Mouse (Mus musculus) lung, adult 2 months (tissue): ENCODE data around the gene Lrrc74b. TPM values are rescaled to one million over a fixed set of nuclear protein-coding genes. Genes with fewer than 3 reads are reported as not detected.

ENCODE experiments used
- DNase-seq: peaks from one replicate; pipeline ENCODE4 v3.0.0; 2022
- H3K4me1 ChIP-seq: fragments of 200-500 bp; 2 replicates; pipeline ENCODE4 v1.6.1; 2011; ENCODE audit warnings: low read length; ENCODE audit not compliant: control insufficient read depth, insufficient read depth
- H3K4me3 ChIP-seq: fragments of 200-500 bp; replicated peaks from 2 replicates; pipeline ENCODE3; 2011; ENCODE audit warnings: low read depth, mild to moderate bottlenecking, control low read depth, low read length; ENCODE audit errors: extremely low read depth
- CTCF ChIP-seq: fragments of 200-500 bp; IDR thresholded peaks from 2 replicates; pipeline ENCODE4 v1.5.1; 2011; ENCODE audit warnings: mild to moderate bottlenecking, low read length, control low read depth; ENCODE audit not compliant: insufficient read depth
- POLR2A ChIP-seq: fragments of 200-500 bp; IDR thresholded peaks from 2 replicates; pipeline ENCODE4 v1.6.1; 2011; ENCODE audit warnings: low read depth, mild to moderate bottlenecking, control low read depth, low read length, borderline replicate concordance; ENCODE audit errors: extremely low read depth
- WGBS: fragments of 180-500 bp; shearing (Covaris S2); methylation state at CpG from one replicate; pipeline ENCODE4 v1.1.7; 2018; 5-methylcytosine and 5-hydroxymethylcytosine counted together
- polyA plus RNA-seq: library from polyadenylated mRNA; depleted of rRNA; stranded (reverse); fragments of >200 nt; gene quantifications from 2 replicates; pipeline ENCODE4 v1.2.3, GENCODE M21; 2012; rRNA removed

The Lrrc74b gene
- 7.3 and 9.5 TPM in 2 replicates for polyA plus RNA-seq

DNA sequence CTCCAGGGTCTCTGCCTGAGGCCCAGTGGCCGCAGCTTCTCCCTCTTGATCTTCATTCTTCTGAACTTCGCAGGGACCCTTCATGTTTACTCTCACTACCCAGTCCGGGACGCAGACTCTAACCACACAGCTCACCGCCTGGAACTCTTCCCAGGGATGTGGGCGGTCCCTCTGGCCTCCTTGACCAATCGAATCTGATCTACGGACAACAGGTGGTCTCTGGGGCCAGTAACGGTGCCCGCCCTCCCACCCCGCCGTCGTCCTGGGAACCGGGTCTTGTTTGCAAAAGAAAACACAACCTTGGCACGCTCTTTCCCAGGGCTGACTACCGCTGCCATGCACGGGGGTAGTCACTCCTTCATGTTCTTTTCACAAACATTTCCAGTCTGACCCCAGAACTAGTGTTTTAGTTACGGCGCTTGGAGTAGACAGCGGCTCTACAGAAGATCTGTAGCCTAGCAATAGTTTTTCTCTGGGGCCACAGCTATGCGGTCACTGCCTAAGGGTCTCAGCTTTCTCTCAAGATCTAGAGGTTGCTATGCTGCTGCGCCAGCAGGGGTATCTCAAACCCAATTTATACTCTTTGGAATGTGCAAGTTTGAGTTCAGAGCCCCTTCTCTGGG, at the start of gene Lrrc74b:
TSS of gene Lrrc74b (minus strand) at position 120 of the 623 bp plus-strand sequence.
- peak; percentile 65 for DNase-seq
- WGBS, result 3% methylated on average over 22 of the region's 22 CpGs
- Histone ChIP-seq H3K4me1 (0 out of 2 replicates have a peak, but pooled peaks cover 2% of the 10 kb centered on the region), H3K4me3 (peak within 1 kb of the TSS; percentile 39)
- TF ChIP-seq POLR2A, result no peak; the same call in 1 of the 2 replicates

DNA sequence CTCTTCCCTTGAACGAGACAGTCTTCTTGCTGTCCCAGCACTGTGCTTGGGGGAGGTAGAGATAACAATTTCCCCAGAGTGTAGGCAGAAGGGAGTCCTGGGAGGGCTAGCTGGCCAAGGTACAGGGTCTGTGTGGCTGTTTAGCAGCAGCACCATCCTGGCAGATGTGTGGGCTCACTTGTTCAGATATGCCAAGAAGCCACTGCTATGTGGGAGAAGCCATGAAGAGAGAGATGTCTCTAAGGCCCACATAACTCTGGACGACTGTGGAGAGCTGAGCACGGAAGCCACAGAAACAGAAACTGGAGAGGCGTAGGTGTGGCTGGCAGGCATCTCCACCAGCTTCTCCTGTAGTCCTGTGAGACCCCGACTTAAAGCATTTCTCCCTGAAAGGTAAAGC, 44.6 kb upstream of the Lrrc74b start:
- no peak for TF ChIP-seq POLR2A
- no peak for TF ChIP-seq CTCF
- DNase-seq, result no peak
- H3K4me3 ChIP-seq, result no peak overlapping the region
- no peaks in the 10 kb centered on the region for H3K4me1 ChIP-seq
- 75% methylated on average over 5 of the region's 5 CpGs for WGBS

DNA sequence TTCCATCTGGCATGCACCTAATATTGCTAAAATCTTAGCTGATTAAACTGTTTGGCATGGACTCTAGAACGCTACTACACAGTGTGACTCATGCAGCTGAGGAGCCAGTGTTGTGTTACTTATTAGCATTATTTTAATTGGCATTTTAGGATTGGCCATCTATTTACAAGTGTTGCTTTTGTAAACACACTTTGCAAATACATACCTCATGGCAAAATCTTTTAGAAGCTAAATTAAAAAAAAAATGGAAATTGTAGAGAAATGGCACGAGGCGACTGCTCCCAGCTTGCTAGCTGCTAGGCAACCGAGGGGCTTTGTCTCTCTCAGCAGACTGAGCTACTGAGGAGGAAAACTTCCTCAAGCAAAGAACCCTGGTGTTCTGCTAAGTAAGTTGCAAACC, 43.9 kb upstream of the Lrrc74b start:
- TF ChIP-seq CTCF (no peak), POLR2A (no peak)
- no peak overlapping the region for H3K4me3 ChIP-seq
- 54% methylated on average over 4 of the region's 4 CpGs for WGBS
- DNase-seq, result no peak
- no peaks in the 10 kb centered on the region for H3K4me1 ChIP-seq

DNA sequence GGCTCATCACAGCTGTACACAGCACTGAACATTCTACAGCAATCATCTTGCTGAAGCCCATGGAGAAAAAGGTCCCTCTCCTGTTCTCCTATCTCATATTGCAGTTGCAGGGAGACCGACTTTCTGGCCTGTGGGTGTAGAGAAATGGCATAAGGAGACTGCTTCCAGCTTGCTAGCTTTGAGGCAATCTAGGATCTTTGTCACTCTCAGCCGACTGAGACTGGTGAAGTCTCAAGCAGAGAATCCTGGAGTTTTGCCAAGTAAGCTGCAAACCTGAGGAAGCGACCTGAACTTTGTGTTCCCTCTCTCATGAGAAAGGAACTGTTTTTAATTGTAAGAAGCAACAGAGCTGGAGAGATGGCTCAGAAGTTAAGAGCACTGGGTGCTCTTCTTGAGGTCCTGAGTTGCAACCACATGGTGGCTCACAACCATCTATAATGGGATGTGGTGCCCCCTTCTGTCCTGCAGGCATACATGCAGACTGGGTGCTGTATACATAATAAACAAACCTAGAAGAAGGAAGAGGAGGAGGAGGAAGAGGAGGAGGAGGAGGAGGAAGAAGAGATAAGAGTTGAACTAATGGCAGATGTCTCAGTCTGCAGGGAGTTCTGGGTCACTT, 40.0 kb upstream of the Lrrc74b start:
- no peak overlapping the region for H3K4me3 ChIP-seq
- no peak for TF ChIP-seq POLR2A
- TF ChIP-seq CTCF, result no peak
- WGBS, result 42% methylated on average over 3 of the region's 3 CpGs
- DNase-seq, result no peak
- no peaks in the 10 kb centered on the region for H3K4me1 ChIP-seq

DNA sequence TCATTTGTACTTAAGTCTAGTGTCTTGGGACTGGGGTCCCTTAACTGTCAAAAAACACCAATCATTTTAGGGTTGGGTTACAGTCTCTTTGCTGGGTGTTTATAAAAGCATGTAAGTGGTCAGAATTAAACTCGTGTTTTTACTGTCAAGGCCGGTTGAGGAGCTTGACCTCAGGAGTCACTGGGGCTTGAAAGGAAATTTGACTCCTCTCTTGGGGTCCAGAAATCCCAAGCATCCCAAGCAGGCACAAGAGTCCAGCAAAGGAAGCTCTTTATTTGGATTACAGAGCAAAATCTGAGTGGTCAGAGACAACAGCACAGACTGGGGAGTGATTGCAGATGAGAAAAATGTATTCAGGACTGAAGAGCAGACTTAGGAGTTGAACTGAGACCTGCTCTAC, 29.7 kb upstream of the Lrrc74b start:
- TF ChIP-seq POLR2A (no peak), CTCF (no peak)
- 23% methylated on average over 2 of the region's 2 CpGs for WGBS
- Histone ChIP-seq H3K4me1 (no peaks in the 10 kb centered on the region), H3K4me3 (no peak overlapping the region)
- no peak for DNase-seq

- 89% methylated on average over 7 of the region's 7 CpGs for WGBS
- no peak for DNase-seq
- H3K4me3 ChIP-seq, result no peak overlapping the region
- no peak for TF ChIP-seq CTCF
- no peak for TF ChIP-seq POLR2A
- H3K4me1 ChIP-seq, result no peaks in the 10 kb centered on the region
Measured at GRCm38 (mm10) chr16:17584555-17584954, 23.5 kb upstream of the Lrrc74b start.

DNA sequence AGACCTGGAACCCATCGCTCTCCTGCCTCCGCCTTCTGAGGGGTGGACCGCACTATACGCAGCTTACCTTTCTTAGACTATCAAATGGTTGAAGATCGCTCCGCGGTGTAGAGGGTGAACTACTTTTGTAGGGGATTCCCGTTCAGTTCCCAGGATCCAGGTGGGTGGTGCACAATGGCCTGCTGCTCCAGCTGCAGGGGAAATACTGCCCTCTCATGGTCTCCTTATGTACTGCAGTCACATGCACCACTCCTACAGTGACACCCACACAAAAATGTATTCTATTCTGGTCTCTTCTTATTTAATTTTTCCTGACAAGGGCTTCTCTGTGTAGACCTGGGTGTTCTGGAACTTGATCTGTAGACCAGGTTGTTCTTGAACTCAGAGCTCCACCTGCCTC, 22.0 kb upstream of the Lrrc74b start, which contains the start of gene Slc7a4:
TSS of gene Slc7a4 (minus strand) at position 151 of the 400 bp plus-strand sequence.
- Histone ChIP-seq H3K4me1 (no peaks in the 10 kb centered on the region), H3K4me3 (no peak within 1 kb of the TSS)
- TF ChIP-seq CTCF, result peak; percentile 66
- TF ChIP-seq POLR2A, result no peak
- WGBS, result 24% methylated on average over 8 of the region's 8 CpGs
- no peak for DNase-seq

GRCm38 (mm10) chr16:17576825-17577215, 15.8 kb upstream of the Lrrc74b start:
- no peak for TF ChIP-seq POLR2A
- no peak for TF ChIP-seq CTCF
- peak overlapping the region; percentile 72 for H3K4me3 ChIP-seq
- no peak for DNase-seq
- 17% methylated on average over 8 of the region's 8 CpGs for WGBS
- 0 out of 2 replicates have a peak, but pooled peaks cover 2% of the 10 kb centered on the region for H3K4me1 ChIP-seq

GRCm38 (mm10) chr16:17575870-17576824, 15.1 kb upstream of the Lrrc74b start:
- H3K4me1 ChIP-seq, result 0 out of 2 replicates have a peak, but pooled peaks cover 2% of the 10 kb centered on the region
- no peak for TF ChIP-seq CTCF
- TF ChIP-seq POLR2A, result peak; percentile 42; the same call in 1 of the 2 replicates
- peak; percentile 69 for DNase-seq
- peak overlapping the region; percentile 72 for H3K4me3 ChIP-seq
- WGBS, result 11% methylated on average over 45 of the region's 45 CpGs
